Mouse (Mus musculus) thymus, postnatal 0 days (tissue): ENCODE data around the gene Lrrtm4. TPM values are rescaled to one million over a fixed set of nuclear protein-coding genes. Genes with fewer than 3 reads are reported as not detected.

Source experiments
- DNase-seq: peaks from one replicate; pipeline ENCODE4 v3.0.0-alpha.2; 2015; ENCODE audit warnings: low spot score
- polyA plus RNA-seq: library from polyadenylated mRNA; unstranded; fragments of >200 nt; fragmentation: Nextera tagmentation; extraction: Ambion mirVana; gene quantifications from 2 replicates; pipeline ENCODE4 v1.2.1, GENCODE M21; 2015

Gene Lrrtm4
- polyA plus RNA-seq, 1 experiment from 2014 or later, result 0.04 TPM

- no peak for DNase-seq
Observed at GRCm38 (mm10) chr6:80704183-80704582, 685.5 kb downstream of the Lrrtm4 start.

DNA sequence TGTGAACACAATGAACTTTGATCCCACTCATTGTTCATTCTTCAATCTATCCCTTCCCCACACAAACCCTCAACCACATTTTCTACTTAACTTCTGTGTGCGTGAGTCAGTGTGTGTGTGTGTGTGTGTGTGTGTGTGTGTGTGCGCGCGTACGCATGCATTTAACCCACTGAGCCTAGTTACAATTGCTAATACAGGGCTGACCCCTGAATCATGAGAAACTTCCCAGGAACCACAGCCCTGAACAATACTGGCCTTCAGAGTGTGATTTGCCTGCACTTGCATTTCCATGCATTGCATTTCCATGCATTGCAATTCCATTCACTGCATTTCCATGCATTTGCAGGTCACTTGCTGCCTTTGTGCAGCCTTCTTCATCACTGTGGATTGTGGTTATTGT lies 701.8 kb downstream of the Lrrtm4 start:
- DNase-seq, result no peak

DNA sequence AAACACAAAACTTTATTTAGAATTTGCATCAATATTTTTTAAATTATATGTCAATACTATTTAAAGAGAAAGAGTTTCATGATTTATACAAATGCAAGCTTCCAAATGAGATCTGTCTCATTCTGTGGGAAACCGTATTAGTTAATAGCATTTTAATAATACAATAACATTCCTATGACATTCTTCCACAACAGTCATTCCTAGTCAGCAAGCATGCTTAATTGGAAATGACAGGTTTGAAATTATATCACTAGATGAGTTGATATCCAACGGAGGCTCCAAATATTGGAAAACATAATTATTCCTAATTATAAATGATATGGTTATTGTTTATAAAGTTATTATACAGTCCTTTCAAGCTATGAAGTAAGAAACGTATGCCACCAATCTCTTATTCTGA lies 714.7 kb downstream of the Lrrtm4 start:
- no peak for DNase-seq

- no peak for DNase-seq
Observed at GRCm38 (mm10) chr6:80750769-80751168, 732.1 kb downstream of the Lrrtm4 start.

- no peak for DNase-seq
Observed at GRCm38 (mm10) chr6:80760641-80761204, 742.0 kb downstream of the Lrrtm4 start.

DNA sequence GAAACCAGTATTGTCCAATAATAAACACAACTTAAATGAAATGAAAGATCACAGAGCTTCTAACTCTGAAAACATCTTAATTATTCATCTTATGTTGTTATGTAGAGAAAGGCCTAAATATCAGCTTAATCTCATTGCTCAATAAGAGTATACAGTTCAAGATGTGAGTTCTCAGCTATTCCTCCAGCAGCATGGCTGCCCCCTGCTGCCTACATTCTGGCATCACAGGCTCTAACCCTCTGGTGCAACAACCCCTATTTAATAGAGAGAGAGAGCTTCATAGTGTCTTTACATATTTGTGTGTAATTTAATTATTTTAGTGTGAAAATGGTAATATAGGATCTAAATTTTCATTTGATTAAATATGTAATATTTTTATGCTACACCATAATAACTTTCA lies 767.6 kb downstream of the Lrrtm4 start:
- DNase-seq, result no peak

- DNase-seq, result no peak
Observed at GRCm38 (mm10) chr6:80823753-80824152, 805.1 kb downstream of the Lrrtm4 start.

DNA sequence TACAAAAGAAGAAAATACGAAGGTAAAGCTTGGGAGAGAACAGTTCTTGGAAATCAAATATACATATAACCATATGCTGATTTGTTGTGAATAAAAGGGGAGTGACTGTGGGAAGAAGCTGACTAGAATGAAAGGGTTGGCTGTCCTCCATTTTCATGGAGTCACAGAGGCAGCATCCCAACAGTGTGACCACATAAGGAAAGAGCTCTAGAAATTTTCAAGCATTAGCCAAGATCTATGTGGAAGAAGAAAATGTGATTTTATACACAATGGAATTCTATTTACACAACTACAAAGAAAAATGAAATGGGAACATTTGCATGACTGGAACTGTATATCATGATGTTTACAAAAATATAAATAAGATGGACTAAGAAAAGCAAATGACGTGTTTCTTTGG lies 821.1 kb downstream of the Lrrtm4 start:
- DNase-seq, result no peak

DNA sequence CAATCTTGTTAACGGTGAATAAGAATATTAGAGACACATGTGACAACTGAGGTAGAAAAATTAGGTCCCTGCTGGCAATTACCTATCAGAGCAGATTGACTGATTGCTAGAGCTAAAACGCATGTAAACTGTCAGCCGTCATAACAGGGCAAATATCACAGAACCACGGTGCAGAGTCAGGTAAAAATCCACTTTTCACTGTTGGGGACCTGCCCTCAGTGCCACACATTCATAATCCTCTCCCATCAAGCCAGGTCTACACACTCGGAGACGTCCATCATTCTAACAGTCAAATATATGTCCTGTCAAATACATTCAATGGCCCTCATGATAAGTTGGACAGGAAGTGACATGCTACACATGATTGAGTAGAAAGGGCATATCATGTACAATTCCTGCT lies 826.6 kb downstream of the Lrrtm4 start:
- DNase-seq, result no peak

GRCm38 (mm10) chr6:80856910-80857543 lies 838.4 kb downstream of the Lrrtm4 start:
- DNase-seq, result no peak

Other genes starting within 250 kb of the Lrrtm4 start
- gene Gm20594, start 201.0 kb upstream of the Lrrtm4 start, polyA plus RNA-seq, result not detected in 2 replicates